Mouse (Mus musculus) forebrain, embryonic 11.5 days (tissue): ENCODE data around the gene Vps9d1. TPM values are rescaled to one million over a fixed set of nuclear protein-coding genes. Genes with fewer than 3 reads are reported as not detected.
"Not testable (repeated sequence)": the region's sequence is repeated elsewhere in the genome, so short reads cannot be mapped to it uniquely, and the experiment has no call there.

ENCODE experiments used
- ATAC-seq: fragments of 200-750 bp; cut with Nextera tagmentation; replicated peaks from 2 replicates; pipeline ENCODE4 v1.8.0; 2017; ENCODE audit warnings: moderate TSS enrichment; ENCODE audit not compliant: low FRiP score
- DNase-seq: peaks from one replicate; pipeline ENCODE4 v3.0.0-alpha.2; 2017; ENCODE audit warnings: low spot score
- H3K27ac ChIP-seq: fragments of 300-500 bp; sonication (generic); 2 replicates; pipeline ENCODE4 v1.5.1; 2014; ENCODE audit warnings: low read depth, low read length
- H3K27me3 ChIP-seq: fragments of 300-500 bp; sonication (generic); 2 replicates; pipeline ENCODE4 v1.6.1; 2014; ENCODE audit warnings: mild to moderate bottlenecking, low read length, mixed read lengths; ENCODE audit not compliant: control insufficient read depth, insufficient read depth
- H3K36me3 ChIP-seq: fragments of 300-500 bp; sonication (generic); 2 replicates; pipeline ENCODE4 v1.6.1; 2014; ENCODE audit warnings: mild to moderate bottlenecking, low read length, moderate library complexity, mixed read lengths; ENCODE audit not compliant: control insufficient read depth, insufficient read depth
- H3K4me1 ChIP-seq: fragments of 300-500 bp; sonication (generic); replicated peaks from 2 replicates; pipeline ENCODE4 v1.6.1; 2014; ENCODE audit warnings: low read length, mixed read lengths; ENCODE audit not compliant: control insufficient read depth, insufficient read depth
- H3K4me2 ChIP-seq: fragments of 300-500 bp; sonication (generic); 2 replicates; pipeline ENCODE4 v1.6.1; 2014; ENCODE audit warnings: low read depth, mild to moderate bottlenecking, low read length, moderate library complexity, mixed read lengths; ENCODE audit not compliant: severe bottlenecking
- H3K4me3 ChIP-seq: fragments of 300-500 bp; sonication (generic); 2 replicates; pipeline ENCODE4 v1.5.1; 2014; ENCODE audit warnings: low read depth, low read length
- H3K9ac ChIP-seq: fragments of 300-500 bp; sonication (generic); 2 replicates; pipeline ENCODE4 v1.6.1; 2014; ENCODE audit warnings: low read length
- H3K9me3 ChIP-seq: fragments of 300-500 bp; sonication (generic); 2 replicates; pipeline ENCODE4 v1.6.1; 2016; ENCODE audit warnings: low read length, mixed read lengths; ENCODE audit not compliant: control insufficient read depth
- WGBS: fragments of 180-500 bp; shearing (Covaris S2); extraction: QIAGEN DNeasy Blood & Tissue Kit; methylation state at CpG from one replicate; pipeline ENCODE4 v1.1.7; 2014; 5-methylcytosine and 5-hydroxymethylcytosine counted together
- polyA plus RNA-seq: library from polyadenylated mRNA; unstranded; fragments of >200 nt; fragmentation: Nextera tagmentation; extraction: Ambion mirVana; gene quantifications from 2 replicates; pipeline ENCODE4 v1.2.1, GENCODE M21; 2014

Gene Vps9d1
- polyA plus RNA-seq, 1 experiment from 2014 or later, result 27.3 TPM

DNA sequence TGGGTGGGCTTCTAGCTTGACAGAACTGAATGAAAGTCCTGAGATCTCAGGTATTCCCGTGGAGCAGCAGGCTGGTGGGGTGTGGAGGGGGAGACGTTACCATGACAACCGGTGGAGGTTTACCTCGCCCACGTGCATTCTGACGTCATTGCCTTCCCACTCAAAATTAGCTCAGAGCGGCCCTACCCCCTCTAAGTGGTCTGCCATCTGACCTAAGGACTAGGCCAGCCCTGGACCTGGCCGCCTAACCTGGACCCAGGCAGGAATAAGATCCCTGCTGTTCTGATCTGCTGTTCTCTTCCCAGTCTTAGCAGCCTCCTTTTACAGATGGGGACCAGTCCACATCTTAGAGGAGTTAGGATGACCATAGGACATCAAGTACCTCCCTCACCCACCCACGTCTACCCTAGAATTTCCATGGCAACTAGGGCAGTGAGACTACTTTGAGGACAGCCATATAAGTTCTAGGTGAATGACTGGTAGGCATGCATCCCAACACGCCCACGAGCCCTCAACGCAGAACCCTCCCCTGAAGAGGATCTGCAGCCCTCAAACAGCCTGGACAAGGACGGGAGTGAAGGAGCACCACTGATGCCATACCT, 19.1 kb downstream of the Vps9d1 start:
- H3K4me2 ChIP-seq, result peak overlapping the region; percentile 85
- H3K27me3 ChIP-seq, result peaks cover 10% of the 10 kb centered on the region
- H3K36me3 ChIP-seq, result no peaks in the 10 kb centered on the region
- DNase-seq (no peak), ATAC-seq (peak; percentile 14; the same call in 1 of the 2 replicates)
- H3K9me3 ChIP-seq, result no peaks in the 10 kb centered on the region
- WGBS, result 28% methylated on average over 13 of the region's 13 CpGs
- H3K4me1 ChIP-seq, result peaks cover 12% of the 10 kb centered on the region
- H3K27ac ChIP-seq, result no peak overlapping the region
- H3K9ac ChIP-seq, result peak overlapping the region; percentile 45
- peak overlapping the region; percentile 40 for H3K4me3 ChIP-seq

DNA sequence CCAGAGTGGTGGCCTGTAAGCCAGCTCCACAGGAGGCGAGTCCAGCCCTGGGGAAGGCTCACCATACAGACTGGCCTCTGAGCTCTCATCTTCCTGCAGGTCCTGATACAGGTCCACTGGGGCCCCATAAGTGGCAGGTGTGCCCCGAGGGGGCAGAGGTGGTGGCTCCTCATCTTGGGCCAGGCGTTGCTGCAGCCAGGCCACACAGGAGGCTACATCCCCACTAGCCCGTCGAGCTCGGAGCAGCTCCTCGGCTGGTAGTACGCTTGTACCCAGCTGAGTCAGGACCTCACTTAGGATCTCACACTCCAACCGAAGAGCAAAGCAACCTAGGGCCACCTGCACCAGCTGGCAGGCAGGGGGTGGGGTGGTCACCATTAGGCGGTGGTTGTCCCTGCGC, 20.4 kb downstream of the Vps9d1 start:
- H3K4me3 ChIP-seq, result no peak overlapping the region
- no peak overlapping the region for H3K4me2 ChIP-seq
- DNase-seq (peak; percentile 55), ATAC-seq (no peak)
- no peak overlapping the region for H3K9ac ChIP-seq
- peaks cover 10% of the 10 kb centered on the region for H3K27me3 ChIP-seq
- no peak overlapping the region for H3K27ac ChIP-seq
- no peaks in the 10 kb centered on the region for H3K9me3 ChIP-seq
- H3K36me3 ChIP-seq, result no peaks in the 10 kb centered on the region; the same call in 1 of the 2 replicates
- peaks cover 12% of the 10 kb centered on the region for H3K4me1 ChIP-seq
- WGBS, result 82% methylated on average over 11 of the region's 11 CpGs

DNA sequence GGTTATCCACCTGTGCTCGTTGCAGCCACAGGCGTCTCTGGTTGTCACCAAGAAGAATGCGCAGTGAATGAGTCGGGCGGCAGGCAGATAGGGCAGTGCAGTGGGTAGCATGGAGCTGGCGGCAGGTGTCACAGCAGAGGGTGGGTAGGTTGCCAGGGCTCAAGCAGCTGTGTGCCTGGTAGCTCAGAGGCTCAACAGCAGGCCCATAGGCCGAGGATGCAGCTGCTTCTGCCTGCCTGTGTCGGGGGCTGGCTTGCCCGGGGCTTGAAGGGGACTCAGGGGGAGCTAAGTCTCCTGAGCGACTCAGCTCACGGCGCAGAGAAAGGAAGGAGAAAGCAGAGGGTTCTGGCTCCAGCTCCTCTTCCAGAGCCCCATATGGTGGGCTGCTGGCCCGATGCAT, 20.8 kb downstream of the Vps9d1 start:
- H3K4me1 ChIP-seq, result peaks cover 12% of the 10 kb centered on the region
- no peaks in the 10 kb centered on the region for H3K9me3 ChIP-seq
- peaks cover 10% of the 10 kb centered on the region for H3K27me3 ChIP-seq
- no peak overlapping the region for H3K9ac ChIP-seq
- no peak overlapping the region for H3K4me2 ChIP-seq
- no peak overlapping the region for H3K27ac ChIP-seq
- WGBS, result 63% methylated on average over 13 of the region's 13 CpGs
- DNase-seq (no peak), ATAC-seq (no peak)
- H3K4me3 ChIP-seq, result no peak overlapping the region
- H3K36me3 ChIP-seq, result no peaks in the 10 kb centered on the region; the same call in 1 of the 2 replicates

DNA sequence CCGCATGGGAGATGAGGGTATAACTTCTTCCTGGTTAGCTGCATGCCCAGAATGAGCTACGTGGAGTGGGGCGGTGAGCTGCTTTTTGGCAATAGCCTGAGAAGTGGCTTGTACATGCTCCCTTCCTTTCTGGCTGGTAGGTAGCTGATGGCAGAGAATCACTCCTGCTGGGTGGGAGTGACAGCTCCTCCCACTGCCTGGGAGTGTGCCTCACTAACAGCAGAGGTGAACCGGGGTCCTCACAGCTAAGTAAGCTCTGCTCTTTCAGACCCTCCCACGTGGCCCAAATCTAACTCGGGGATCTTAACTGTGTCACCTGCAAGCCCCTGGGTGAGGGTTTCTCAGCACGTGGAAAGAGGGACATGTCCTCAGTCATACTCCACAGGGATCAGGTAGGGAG, 21.6 kb downstream of the Vps9d1 start:
- H3K4me1 ChIP-seq, result peaks cover 12% of the 10 kb centered on the region

DNA sequence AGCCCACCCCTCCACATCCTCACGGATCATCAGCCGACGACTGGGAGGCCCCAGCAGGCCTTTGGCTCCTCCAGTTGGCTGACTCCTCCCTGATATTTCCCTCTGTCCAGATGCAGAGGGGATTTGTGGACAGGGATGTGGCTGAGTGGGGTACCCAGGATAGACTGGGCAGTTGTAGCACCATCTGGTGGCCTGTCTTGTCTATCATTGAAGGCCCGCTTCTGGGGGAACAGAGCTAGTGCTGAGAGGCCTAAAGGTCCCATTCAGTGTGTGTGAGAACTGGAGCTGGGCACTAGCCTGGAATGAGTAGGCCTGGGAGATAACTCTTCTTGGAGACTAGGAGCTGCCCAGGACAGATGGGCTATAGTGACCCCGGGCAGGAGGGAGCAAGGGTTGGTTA, 22.4 kb downstream of the Vps9d1 start:
- ATAC-seq (no peak), DNase-seq (no peak)
- Histone ChIP-seq H3K36me3 (peaks cover 2% of the 10 kb centered on the region; the same call in 1 of the 2 replicates), H3K4me1 (peaks cover 12% of the 10 kb centered on the region), H3K4me3 (no peak overlapping the region), H3K27ac (no peak overlapping the region), H3K9ac (no peak overlapping the region), H3K9me3 (no peaks in the 10 kb centered on the region), H3K27me3 (peaks cover 10% of the 10 kb centered on the region), H3K4me2 (no peak overlapping the region)
- WGBS, result 73% methylated on average over 5 of the region's 5 CpGs

More for the DNA sequence above, 21.6 kb downstream of the Vps9d1 start:
- Histone ChIP-seq H3K36me3 (no peaks in the 10 kb centered on the region; the same call in 1 of the 2 replicates), H3K27ac (no peak overlapping the region), H3K4me2 (no peak overlapping the region), H3K9me3 (no peaks in the 10 kb centered on the region), H3K9ac (no peak overlapping the region), H3K4me3 (no peak overlapping the region), H3K27me3 (peaks cover 10% of the 10 kb centered on the region)
- no peak for ATAC-seq
- no peak for DNase-seq
- 53% methylated on average over 7 of the region's 7 CpGs for WGBS

- not testable (repeated sequence) for DNase-seq, H3K4me1 ChIP-seq, H3K9me3 ChIP-seq, ATAC-seq, H3K36me3 ChIP-seq, H3K4me2 ChIP-seq, H3K27ac ChIP-seq, H3K4me3 ChIP-seq, H3K27me3 ChIP-seq, H3K9ac ChIP-seq
- WGBS, result 93% methylated on average over 9 of the region's 11 CpGs
Measured at GRCm38 (mm10) chr8:123230326-123230725, 23.8 kb downstream of the Vps9d1 start.

- H3K27ac ChIP-seq, result no peak overlapping the region
- DNase-seq (no peak), ATAC-seq (no peak)
- H3K4me2 ChIP-seq, result no peak overlapping the region
- H3K9me3 ChIP-seq, result no peaks in the 10 kb centered on the region
- H3K4me1 ChIP-seq, result peaks cover 9% of the 10 kb centered on the region; the same call in 1 of the 2 replicates
- H3K9ac ChIP-seq, result no peak overlapping the region
- no peaks in the 10 kb centered on the region for H3K27me3 ChIP-seq
- H3K4me3 ChIP-seq, result no peak overlapping the region
- 94% methylated on average over 1 of the region's 1 CpGs for WGBS
- H3K36me3 ChIP-seq, result peaks cover 2% of the 10 kb centered on the region; the same call in 1 of the 2 replicates
Measured at GRCm38 (mm10) chr8:123228416-123228815, 25.7 kb downstream of the Vps9d1 start.

GRCm38 (mm10) chr8:123224278-123225266, 29.6 kb downstream of the Vps9d1 start, which contains the start of gene Cdk10:
TSS of gene Cdk10 (plus strand) at chr8:123224842.
- Histone ChIP-seq H3K9me3 (no peaks in the 10 kb centered on the region), H3K9ac (peak within 1 kb of the TSS; percentile 82), H3K27ac (peak within 1 kb of the TSS; percentile 47; the same call in 1 of the 2 replicates), H3K4me3 (peak within 1 kb of the TSS; percentile 69), H3K27me3 (no peaks in the 10 kb centered on the region), H3K4me1 (peaks cover 9% of the 10 kb centered on the region; the same call in 1 of the 2 replicates), H3K36me3 (peaks cover 2% of the 10 kb centered on the region; the same call in 1 of the 2 replicates), H3K4me2 (peak within 1 kb of the TSS; percentile 77)
- WGBS, result 4% methylated on average over 59 of the region's 59 CpGs
- DNase-seq (peak; percentile 94), ATAC-seq (peak; percentile 90)
